Mouse (Mus musculus): ENCODE measurements at regions not wholly inside any gene's neighbourhood (a gene's known extent, or its start where the extent isn't known, plus 50 kb on each side); places are given as distances from the start of the nearest gene placed in this dataset.

GRCm38 (mm10) chr8:23580106-23580505 is 1145.5 kb downstream of the Adam3 start:
- ATAC-seq, result no peak
- Histone ChIP-seq H3K4me3 (ENCODE audit: low read length) (no peak overlapping the region), H3K4me1 (ENCODE audit: control insufficient read depth, insufficient read depth, low read length) (no peaks in the 10 kb centered on the region), H3K9ac (ENCODE audit: low read depth, low read length) (no peak overlapping the region), H3K36me3 (ENCODE audit: control insufficient read depth, insufficient read depth, low read length) (no peaks in the 10 kb centered on the region), H3K27me3 (replicated peaks; ENCODE audit: control insufficient read depth, insufficient read depth, low read length) (no peaks in the 10 kb centered on the region), H3K4me2 (ENCODE audit: low read depth, low read length) (no peak overlapping the region), H3K9me3 (ENCODE audit: control insufficient read depth, low read length) (no peaks in the 10 kb centered on the region), H3K27ac (ENCODE audit: low read length) (no peak overlapping the region)
- WGBS, result 85% methylated on average over 4 of the region's 4 CpGs

- Histone ChIP-seq H3K4me3 (ENCODE audit: low read length) (no peak overlapping the region), H3K9me3 (ENCODE audit: control insufficient read depth, low read length) (no peaks in the 10 kb centered on the region), H3K9ac (ENCODE audit: low read depth, low read length) (no peak overlapping the region), H3K27ac (ENCODE audit: low read length) (no peak overlapping the region), H3K4me1 (ENCODE audit: control insufficient read depth, insufficient read depth, low read length) (no peaks in the 10 kb centered on the region), H3K4me2 (ENCODE audit: low read depth, low read length) (no peak overlapping the region), H3K27me3 (replicated peaks; ENCODE audit: control insufficient read depth, insufficient read depth, low read length) (no peaks in the 10 kb centered on the region), H3K36me3 (ENCODE audit: control insufficient read depth, insufficient read depth, low read length) (no peaks in the 10 kb centered on the region)
- ATAC-seq, result no peak
- 76% methylated on average over 2 of the region's 2 CpGs for WGBS
These were observed 1145.0 kb downstream of the Adam3 start for GRCm38 (mm10) chr8:23580701-23581100.

All from intestine, embryonic 16.5 days (tissue).